Mouse (Mus musculus) kidney, postnatal 0 days (tissue): ENCODE data around the gene Plppr4. TPM values are rescaled to one million over a fixed set of nuclear protein-coding genes. Genes with fewer than 3 reads are reported as not detected.

Experiments used
- ATAC-seq: fragments of 200-750 bp; cut with Nextera tagmentation; replicated peaks from 2 replicates; pipeline ENCODE4 v1.8.0; 2017; ENCODE audit warnings: low read depth, moderate number of reproducible peaks, moderate TSS enrichment, moderate library complexity; ENCODE audit not compliant: low FRiP score
- DNase-seq: peaks from one replicate; pipeline ENCODE4 v3.0.0-alpha.2; 2016; ENCODE audit warnings: low spot score
- H3K27ac ChIP-seq: fragments of 300-500 bp; sonication (generic); 2 replicates; pipeline ENCODE4 v1.5.1; 2014; ENCODE audit warnings: mild to moderate bottlenecking
- H3K27me3 ChIP-seq: fragments of 300-500 bp; sonication (generic); 2 replicates; pipeline ENCODE4 v1.6.1; 2014; ENCODE audit warnings: low read length, mixed read lengths; ENCODE audit not compliant: insufficient read depth
- H3K36me3 ChIP-seq: fragments of 300-500 bp; sonication (generic); 2 replicates; pipeline ENCODE4 v1.6.1; 2014; ENCODE audit warnings: low read length, mixed read lengths; ENCODE audit not compliant: insufficient read depth
- H3K4me1 ChIP-seq: fragments of 300-500 bp; sonication (generic); replicated peaks from 2 replicates; pipeline ENCODE4 v1.6.1; 2014; ENCODE audit warnings: antibody characterized with exemption, low read length, mixed read lengths; ENCODE audit not compliant: insufficient read depth
- H3K4me2 ChIP-seq: fragments of 300-500 bp; sonication (generic); 2 replicates; pipeline ENCODE4 v1.6.1; 2014; ENCODE audit warnings: mild to moderate bottlenecking, low read length, moderate library complexity, mixed read lengths
- H3K4me3 ChIP-seq: fragments of 300-500 bp; sonication (generic); replicated peaks from 2 replicates; pipeline ENCODE4 v1.5.1; 2014; ENCODE audit warnings: low read depth, low read length
- H3K9ac ChIP-seq: fragments of 300-500 bp; sonication (generic); 2 replicates; pipeline ENCODE4 v1.6.1; 2014; ENCODE audit warnings: low read depth, low read length
- H3K9me3 ChIP-seq: fragments of 300-500 bp; sonication (generic); replicated peaks from 2 replicates; pipeline ENCODE4 v1.6.1; 2016; ENCODE audit warnings: low read length, inconsistent platforms, mixed read lengths
- CTCF ChIP-seq: IDR thresholded peaks from 2 replicates; pipeline ENCODE4 v1.5.1; 2016; ENCODE audit warnings: antibody characterized with exemption, low read depth, mild to moderate bottlenecking, moderate library complexity
- WGBS: fragments of 180-500 bp; shearing (Covaris S2); extraction: QIAGEN DNeasy Blood & Tissue Kit; methylation state at CpG from one replicate; pipeline ENCODE4 v1.1.7; 2014; 5-methylcytosine and 5-hydroxymethylcytosine counted together
- polyA plus RNA-seq: library from polyadenylated mRNA; unstranded; fragments of >200 nt; fragmentation: Nextera tagmentation; extraction: Ambion mirVana; gene quantifications from 2 replicates; pipeline ENCODE4 v1.2.1, GENCODE M21; 2015

The Plppr4 gene
- 1.2 TPM in 2 replicates for polyA plus RNA-seq

GRCm38 (mm10) chr3:117360528-117360927 lies at the start of gene Plppr4:
Gene Plppr4, minus strand, starts transcription at chr3:117360876.
- ATAC-seq (peak; percentile 73), DNase-seq (peak; percentile 57)
- Histone ChIP-seq H3K27me3 (no peaks in the 10 kb centered on the region), H3K4me2 (peak within 1 kb of the TSS; percentile 73), H3K9ac (peak within 1 kb of the TSS; percentile 31; the same call in 1 of the 2 replicates), H3K4me3 (peak within 1 kb of the TSS; percentile 37), H3K27ac (peak within 1 kb of the TSS; percentile 73), H3K9me3 (no peaks in the 10 kb centered on the region), H3K4me1 (no peaks in the 10 kb centered on the region), H3K36me3 (no peaks in the 10 kb centered on the region)
- 23% methylated on average over 5 of the region's 5 CpGs for WGBS
- no peak for TF ChIP-seq CTCF

- ATAC-seq (no peak), DNase-seq (no peak)
- Histone ChIP-seq H3K4me2 (no peak overlapping the region), H3K4me3 (no peak overlapping the region), H3K36me3 (no peaks in the 10 kb centered on the region), H3K27ac (no peak overlapping the region), H3K9me3 (no peaks in the 10 kb centered on the region), H3K9ac (no peak overlapping the region), H3K27me3 (no peaks in the 10 kb centered on the region), H3K4me1 (no peaks in the 10 kb centered on the region)
- no peak for TF ChIP-seq CTCF
- 97% methylated on average over 2 of the region's 2 CpGs for WGBS
These were observed 45.1 kb upstream of the Plppr4 start for GRCm38 (mm10) chr3:117405821-117406220.

- Histone ChIP-seq H3K36me3 (no peaks in the 10 kb centered on the region), H3K9ac (no peak overlapping the region), H3K4me1 (no peaks in the 10 kb centered on the region), H3K4me2 (no peak overlapping the region), H3K27ac (no peak overlapping the region), H3K27me3 (no peaks in the 10 kb centered on the region), H3K9me3 (no peaks in the 10 kb centered on the region), H3K4me3 (no peak overlapping the region)
- 76% methylated on average over 3 of the region's 3 CpGs for WGBS
- TF ChIP-seq CTCF = no peak
- no peak for ATAC-seq
- no peak for DNase-seq
These were observed 43.1 kb upstream of the Plppr4 start for GRCm38 (mm10) chr3:117403740-117404139.

- H3K36me3 ChIP-seq = no peaks in the 10 kb centered on the region
- no peak overlapping the region for H3K4me3 ChIP-seq
- no peak overlapping the region for H3K27ac ChIP-seq
- no peak for ATAC-seq
- no peak for TF ChIP-seq CTCF
- no peak overlapping the region for H3K4me2 ChIP-seq
- H3K27me3 ChIP-seq = no peaks in the 10 kb centered on the region
- WGBS = 94% methylated on average over 1 of the region's 1 CpGs
- H3K9me3 ChIP-seq = no peaks in the 10 kb centered on the region
- DNase-seq = no peak
- no peak overlapping the region for H3K9ac ChIP-seq
- H3K4me1 ChIP-seq = no peaks in the 10 kb centered on the region
These were observed 5.4 kb upstream of the Plppr4 start for GRCm38 (mm10) chr3:117366041-117366440.

GRCm38 (mm10) chr3:117359686-117360521 lies 772 bp downstream of the Plppr4 start:
- peak overlapping the region; percentile 73 for H3K27ac ChIP-seq
- H3K27me3 ChIP-seq = no peaks in the 10 kb centered on the region
- DNase-seq (peak; percentile 25), ATAC-seq (peak; percentile 85)
- WGBS = 2% methylated on average over 46 of the region's 46 CpGs
- H3K9ac ChIP-seq = peak overlapping the region; percentile 31; the same call in 1 of the 2 replicates
- H3K4me3 ChIP-seq = peak overlapping the region; percentile 37
- peak overlapping the region; percentile 73 for H3K4me2 ChIP-seq
- no peaks in the 10 kb centered on the region for H3K9me3 ChIP-seq
- H3K36me3 ChIP-seq = no peaks in the 10 kb centered on the region
- no peaks in the 10 kb centered on the region for H3K4me1 ChIP-seq
- TF ChIP-seq CTCF = no peak

- no peak for TF ChIP-seq CTCF
- ATAC-seq = no peak
- no peak overlapping the region for H3K4me3 ChIP-seq
These were observed 1.6 kb downstream of the Plppr4 start for GRCm38 (mm10) chr3:117358981-117359628.

More at GRCm38 (mm10) chr3:117358981-117359628, 1.6 kb downstream of the Plppr4 start:
- DNase-seq = no peak
- Histone ChIP-seq H3K4me2 (peak overlapping the region; percentile 73), H3K9ac (no peak overlapping the region), H3K36me3 (no peaks in the 10 kb centered on the region), H3K9me3 (no peaks in the 10 kb centered on the region), H3K4me1 (no peaks in the 10 kb centered on the region), H3K27ac (no peak overlapping the region), H3K27me3 (no peaks in the 10 kb centered on the region)
- 81% methylated on average over 5 of the region's 5 CpGs for WGBS
